Mouse (Mus musculus) hindbrain, embryonic 15.5 days (tissue): ENCODE data around the gene Ceacam19. TPM values are rescaled to one million over a fixed set of nuclear protein-coding genes. Genes with fewer than 3 reads are reported as not detected.

ENCODE experiments used
- ATAC-seq: fragments of 200-750 bp; cut with Nextera tagmentation; 2 replicates; pipeline ENCODE4 v1.8.0; 2017; ENCODE audit warnings: low read depth, moderate number of reproducible peaks, moderate TSS enrichment; ENCODE audit not compliant: low FRiP score
- H3K27ac ChIP-seq: fragments of 300-500 bp; sonication (generic); replicated peaks from 2 replicates; pipeline ENCODE4 v1.5.1; 2015; ENCODE audit warnings: mild to moderate bottlenecking, inconsistent platforms
- H3K27me3 ChIP-seq: fragments of 300-500 bp; sonication (generic); 2 replicates; pipeline ENCODE4 v1.6.1; 2015; ENCODE audit warnings: control low read depth, inconsistent platforms
- H3K36me3 ChIP-seq: fragments of 300-500 bp; sonication (generic); 2 replicates; pipeline ENCODE4 v1.6.1; 2015; ENCODE audit warnings: control low read depth, inconsistent platforms
- H3K4me1 ChIP-seq: fragments of 300-500 bp; sonication (generic); replicated peaks from 2 replicates; pipeline ENCODE4 v1.6.1; 2015; ENCODE audit warnings: control low read depth, inconsistent platforms
- H3K4me2 ChIP-seq: fragments of 300-500 bp; sonication (generic); 2 replicates; pipeline ENCODE4 v1.6.1; 2015; ENCODE audit warnings: moderate library complexity, mild to moderate bottlenecking, inconsistent platforms
- H3K4me3 ChIP-seq: fragments of 300-500 bp; sonication (generic); 2 replicates; pipeline ENCODE4 v1.5.1; 2015; ENCODE audit warnings: mild to moderate bottlenecking, inconsistent platforms
- H3K9ac ChIP-seq: fragments of 300-500 bp; sonication (generic); 2 replicates; pipeline ENCODE4 v1.6.1; 2015; ENCODE audit warnings: inconsistent platforms
- H3K9me3 ChIP-seq: fragments of 300-500 bp; sonication (generic); 2 replicates; pipeline ENCODE4 v1.6.1; 2016; ENCODE audit warnings: control low read depth, inconsistent platforms
- WGBS: fragments of 180-500 bp; shearing (Covaris S2); methylation state at CpG from one replicate; pipeline ENCODE4 v1.1.7; 2015; 5-methylcytosine and 5-hydroxymethylcytosine counted together
- polyA plus RNA-seq: library from polyadenylated mRNA; unstranded; fragments of >200 nt; fragmentation: Nextera tagmentation; extraction: Ambion mirVana; gene quantifications from 2 replicates; pipeline ENCODE4 v1.2.1, GENCODE M21; 2015

Gene Ceacam19
- polyA plus RNA-seq, 1 experiment from 2014 or later: not detected

DNA sequence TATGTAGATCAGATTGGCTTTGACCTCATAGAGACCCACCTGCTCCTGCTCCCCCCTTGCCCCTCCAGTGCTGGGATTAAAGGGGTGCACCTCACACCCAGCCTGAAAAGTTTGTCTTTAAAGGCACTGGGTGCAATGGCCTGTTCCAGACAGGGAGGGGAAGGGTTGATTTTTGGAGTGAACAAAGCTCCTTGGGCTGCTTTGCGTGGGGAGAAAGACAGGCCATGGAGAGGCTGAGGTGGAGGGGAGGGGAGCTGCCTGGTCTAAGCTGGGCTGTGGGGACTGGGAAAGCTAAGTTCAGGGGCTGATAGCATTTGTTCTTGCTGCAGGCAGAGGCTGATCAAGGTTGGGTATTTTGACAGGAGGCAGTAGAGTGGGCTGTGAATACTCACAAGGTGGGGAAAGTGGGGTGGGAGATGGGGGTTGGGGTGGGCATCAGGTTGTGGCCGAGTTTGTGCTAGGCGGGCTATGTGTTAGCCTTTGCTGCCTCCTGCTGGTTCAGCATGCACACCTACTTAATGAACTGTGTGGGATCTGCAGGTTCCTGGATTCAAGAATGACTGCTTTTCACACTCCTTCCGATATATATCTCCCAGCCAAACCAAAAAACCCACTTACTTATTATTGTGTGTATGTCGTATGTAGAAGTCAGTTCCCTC is 15.7 kb downstream of the Ceacam19 start:
- WGBS: 50% methylated on average over 5 of the region's 5 CpGs
- H3K27me3 ChIP-seq: no peaks in the 10 kb centered on the region
- H3K9ac ChIP-seq: no peak overlapping the region
- H3K4me2 ChIP-seq: no peak overlapping the region
- no peak overlapping the region for H3K4me3 ChIP-seq
- H3K36me3 ChIP-seq: no peaks in the 10 kb centered on the region
- no peak for ATAC-seq
- no peaks in the 10 kb centered on the region for H3K4me1 ChIP-seq
- no peak overlapping the region for H3K27ac ChIP-seq
- H3K9me3 ChIP-seq: no peaks in the 10 kb centered on the region

- Histone ChIP-seq H3K9me3 (no peaks in the 10 kb centered on the region), H3K4me2 (no peak overlapping the region), H3K27ac (no peak overlapping the region), H3K4me1 (no peaks in the 10 kb centered on the region), H3K9ac (no peak overlapping the region), H3K4me3 (no peak overlapping the region), H3K27me3 (no peaks in the 10 kb centered on the region), H3K36me3 (no peaks in the 10 kb centered on the region)
- 71% methylated on average over 10 of the region's 10 CpGs for WGBS
- no peak for ATAC-seq
These were observed 16.6 kb downstream of the Ceacam19 start for GRCm38 (mm10) chr7:19871137-19871621.

- Histone ChIP-seq H3K27ac (no peak overlapping the region), H3K9ac (no peak overlapping the region), H3K27me3 (no peaks in the 10 kb centered on the region), H3K4me3 (no peak overlapping the region), H3K4me2 (no peak overlapping the region), H3K9me3 (no peaks in the 10 kb centered on the region), H3K36me3 (no peaks in the 10 kb centered on the region), H3K4me1 (no peaks in the 10 kb centered on the region)
- ATAC-seq: no peak
- WGBS: 89% methylated on average over 16 of the region's 16 CpGs
These were observed 19.9 kb downstream of the Ceacam19 start for GRCm38 (mm10) chr7:19867751-19868399.

DNA sequence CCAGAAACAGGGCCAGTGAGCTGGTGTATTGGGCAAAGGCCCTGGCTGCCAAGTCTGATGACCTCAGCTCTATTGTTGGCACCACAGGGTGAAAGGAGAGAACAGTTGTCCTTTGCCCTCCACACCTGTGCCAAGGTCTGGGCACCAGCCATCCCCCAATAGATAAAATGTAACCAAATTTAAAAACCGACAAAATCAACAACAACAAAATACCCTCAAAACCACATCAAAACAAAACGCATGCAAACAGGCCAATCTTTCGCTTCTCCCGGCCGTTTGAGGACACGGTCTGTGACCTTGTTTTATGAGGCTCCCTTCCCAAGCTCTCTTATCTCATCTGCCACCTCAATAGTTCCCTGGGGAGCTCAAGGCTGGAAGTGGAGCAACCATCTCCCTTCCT is 21.3 kb downstream of the Ceacam19 start:
- H3K9me3 ChIP-seq: no peaks in the 10 kb centered on the region
- H3K27ac ChIP-seq: no peak overlapping the region
- H3K9ac ChIP-seq: no peak overlapping the region
- H3K4me3 ChIP-seq: no peak overlapping the region
- H3K36me3 ChIP-seq: no peaks in the 10 kb centered on the region
- no peaks in the 10 kb centered on the region for H3K27me3 ChIP-seq
- WGBS: 91% methylated on average over 6 of the region's 6 CpGs
- no peaks in the 10 kb centered on the region for H3K4me1 ChIP-seq
- ATAC-seq: no peak
- H3K4me2 ChIP-seq: no peak overlapping the region

DNA sequence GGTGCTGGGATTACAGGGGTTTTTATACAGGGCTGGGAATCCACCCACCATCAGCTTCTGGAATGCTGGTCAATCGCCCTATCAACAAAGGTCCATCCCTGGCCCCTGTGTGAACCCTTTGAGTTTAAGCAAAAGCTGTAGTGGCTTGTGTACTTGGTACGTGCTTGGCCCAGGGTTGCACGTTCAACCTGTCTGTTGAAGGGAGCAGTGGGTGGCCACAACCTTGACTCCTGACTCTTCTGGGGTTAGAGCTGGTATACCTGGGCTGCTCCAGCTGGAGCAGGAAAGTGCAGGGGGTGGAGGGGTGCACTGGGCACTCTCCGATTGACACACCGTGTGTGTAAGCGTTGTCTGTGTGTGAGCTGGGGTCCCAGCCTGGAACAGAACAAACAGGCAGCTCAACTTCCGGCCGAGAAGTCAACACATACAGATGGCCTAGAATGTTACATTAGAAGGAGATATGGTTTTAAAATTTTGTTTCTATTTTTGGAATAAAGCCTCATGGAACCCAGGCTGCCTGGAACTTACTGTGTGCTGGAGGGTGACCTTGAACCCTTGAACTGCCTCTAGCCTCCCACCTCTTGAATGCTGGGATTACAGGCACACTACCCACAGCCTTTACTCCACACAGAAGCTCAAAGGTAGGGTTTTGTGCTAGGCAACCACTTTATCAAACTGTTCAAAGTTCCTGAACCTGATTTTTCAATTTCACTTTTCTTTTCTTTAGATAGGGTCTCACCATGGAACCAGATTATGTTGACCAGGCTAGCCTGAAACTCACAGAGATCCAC is 22.3 kb downstream of the Ceacam19 start:
- Histone ChIP-seq H3K4me1 (no peaks in the 10 kb centered on the region), H3K4me2 (no peak overlapping the region), H3K36me3 (no peaks in the 10 kb centered on the region), H3K9ac (no peak overlapping the region), H3K4me3 (no peak overlapping the region), H3K9me3 (no peaks in the 10 kb centered on the region), H3K27me3 (no peaks in the 10 kb centered on the region), H3K27ac (no peak overlapping the region)
- no peak for ATAC-seq
- WGBS: 83% methylated on average over 8 of the region's 8 CpGs

GRCm38 (mm10) chr7:19864241-19864640 is 23.5 kb downstream of the Ceacam19 start:
- 0 out of 2 replicates have a peak, but pooled peaks have one; percentile 7 for ATAC-seq
- Histone ChIP-seq H3K27me3 (no peaks in the 10 kb centered on the region), H3K4me2 (no peak overlapping the region), H3K4me1 (no peaks in the 10 kb centered on the region), H3K9ac (no peak overlapping the region), H3K4me3 (no peak overlapping the region), H3K9me3 (no peaks in the 10 kb centered on the region), H3K36me3 (no peaks in the 10 kb centered on the region), H3K27ac (no peak overlapping the region)
- WGBS: 50% methylated on average over 2 of the region's 2 CpGs

- Histone ChIP-seq H3K4me1 (no peaks in the 10 kb centered on the region), H3K4me3 (no peak within 1 kb of the TSS), H3K9me3 (no peaks in the 10 kb centered on the region), H3K36me3 (no peaks in the 10 kb centered on the region), H3K9ac (no peak within 1 kb of the TSS), H3K27me3 (no peaks in the 10 kb centered on the region), H3K27ac (no peak within 1 kb of the TSS), H3K4me2 (no peak within 1 kb of the TSS)
- ATAC-seq: no peak
- 80% methylated on average over 9 of the region's 9 CpGs for WGBS
These were observed 26.6 kb downstream of the Ceacam19 start, which contains the start of gene Ceacam16 for GRCm38 (mm10) chr7:19861199-19861598. Gene Ceacam16 (minus strand): TSS chr7:19861299.

DNA sequence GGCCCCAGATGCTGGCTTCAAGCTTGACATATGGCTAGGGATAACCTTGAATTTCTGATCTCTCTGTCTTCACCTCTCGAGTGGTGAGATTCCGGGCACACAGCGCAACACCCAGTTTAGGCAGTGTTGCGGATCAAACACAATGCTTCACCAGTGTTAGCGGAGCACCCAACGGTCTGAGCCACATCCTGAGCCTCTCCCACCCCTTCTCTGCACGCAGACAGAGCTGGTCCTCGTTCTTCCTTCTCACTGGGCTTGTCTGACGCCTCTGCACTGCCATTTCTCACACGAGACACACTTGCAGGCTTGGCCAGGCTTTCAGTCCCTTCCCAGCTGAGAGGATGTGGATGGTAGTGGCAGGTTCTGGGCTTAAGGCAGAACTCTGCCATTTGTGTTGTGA is 28.0 kb downstream of the Ceacam19 start:
- 77% methylated on average over 10 of the region's 10 CpGs for WGBS
- H3K4me1 ChIP-seq: no peaks in the 10 kb centered on the region
- no peaks in the 10 kb centered on the region for H3K36me3 ChIP-seq
- H3K4me2 ChIP-seq: no peak overlapping the region
- no peak overlapping the region for H3K27ac ChIP-seq
- no peaks in the 10 kb centered on the region for H3K9me3 ChIP-seq
- no peak overlapping the region for H3K9ac ChIP-seq
- no peak for ATAC-seq
- H3K4me3 ChIP-seq: no peak overlapping the region
- no peaks in the 10 kb centered on the region for H3K27me3 ChIP-seq

DNA sequence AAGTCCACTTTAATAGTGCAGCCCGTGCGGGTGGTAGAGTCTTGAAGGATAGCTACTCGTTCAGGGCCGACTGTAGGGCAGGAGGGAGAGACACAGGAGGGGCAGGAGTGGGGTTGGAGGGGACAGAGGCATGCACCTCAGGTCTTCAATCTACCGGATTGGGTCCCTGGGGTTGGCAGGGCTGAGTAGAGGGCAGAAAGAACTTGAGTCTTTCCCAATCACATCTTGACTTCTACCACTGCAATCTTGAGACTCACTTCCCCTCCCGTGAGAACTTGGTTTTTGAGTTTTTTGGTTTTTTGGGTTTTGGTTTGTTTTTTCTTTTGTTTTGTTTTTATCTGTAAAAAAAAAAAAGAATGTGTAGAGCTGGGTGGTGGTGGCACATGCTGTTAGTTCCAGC is 31.5 kb downstream of the Ceacam19 start:
- H3K4me1 ChIP-seq: no peaks in the 10 kb centered on the region
- H3K27ac ChIP-seq: no peak overlapping the region
- no peaks in the 10 kb centered on the region for H3K9me3 ChIP-seq
- ATAC-seq: no peak
- H3K9ac ChIP-seq: no peak overlapping the region
- H3K4me2 ChIP-seq: no peak overlapping the region
- 90% methylated on average over 6 of the region's 6 CpGs for WGBS
- H3K27me3 ChIP-seq: no peaks in the 10 kb centered on the region
- no peaks in the 10 kb centered on the region for H3K36me3 ChIP-seq
- no peak overlapping the region for H3K4me3 ChIP-seq

GRCm38 (mm10) chr7:19855663-19856062 is 32.1 kb downstream of the Ceacam19 start:
- Histone ChIP-seq H3K4me3 (no peak overlapping the region), H3K9ac (no peak overlapping the region), H3K27ac (no peak overlapping the region), H3K4me1 (no peaks in the 10 kb centered on the region), H3K27me3 (no peaks in the 10 kb centered on the region), H3K9me3 (no peaks in the 10 kb centered on the region), H3K4me2 (no peak overlapping the region), H3K36me3 (no peaks in the 10 kb centered on the region)
- ATAC-seq: no peak
- WGBS: 84% methylated on average over 5 of the region's 5 CpGs

DNA sequence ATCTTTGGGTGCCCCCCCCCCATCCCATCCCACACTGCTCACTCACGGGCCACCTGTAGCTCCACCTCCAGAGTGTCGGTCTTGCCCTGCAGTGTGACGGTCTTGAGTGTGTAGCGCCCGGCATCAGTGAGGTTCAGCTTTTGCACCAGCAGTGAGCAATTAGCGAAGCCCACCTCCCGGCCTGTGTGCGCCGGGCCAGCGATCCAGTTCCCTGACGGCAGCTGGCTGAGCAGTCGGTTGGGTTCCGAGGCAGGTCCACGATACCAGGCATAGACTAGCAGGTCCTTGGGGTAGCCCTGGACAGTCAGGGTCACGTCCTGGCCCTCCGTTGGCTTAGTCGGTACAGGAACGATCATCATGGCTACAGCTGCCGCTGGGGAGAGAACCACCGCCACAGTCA is 34.2 kb downstream of the Ceacam19 start:
- no peaks in the 10 kb centered on the region for H3K36me3 ChIP-seq
- H3K9me3 ChIP-seq: no peaks in the 10 kb centered on the region
- no peak for ATAC-seq

More for the DNA sequence above, 34.2 kb downstream of the Ceacam19 start:
- Histone ChIP-seq H3K9ac (no peak overlapping the region), H3K27me3 (no peaks in the 10 kb centered on the region), H3K27ac (no peak overlapping the region), H3K4me1 (no peaks in the 10 kb centered on the region), H3K4me3 (no peak overlapping the region), H3K4me2 (no peak overlapping the region)
- WGBS: 92% methylated on average over 20 of the region's 20 CpGs
